ENCODE assay signal across 8 mouse cellular contexts in the genomic region with DNA sequence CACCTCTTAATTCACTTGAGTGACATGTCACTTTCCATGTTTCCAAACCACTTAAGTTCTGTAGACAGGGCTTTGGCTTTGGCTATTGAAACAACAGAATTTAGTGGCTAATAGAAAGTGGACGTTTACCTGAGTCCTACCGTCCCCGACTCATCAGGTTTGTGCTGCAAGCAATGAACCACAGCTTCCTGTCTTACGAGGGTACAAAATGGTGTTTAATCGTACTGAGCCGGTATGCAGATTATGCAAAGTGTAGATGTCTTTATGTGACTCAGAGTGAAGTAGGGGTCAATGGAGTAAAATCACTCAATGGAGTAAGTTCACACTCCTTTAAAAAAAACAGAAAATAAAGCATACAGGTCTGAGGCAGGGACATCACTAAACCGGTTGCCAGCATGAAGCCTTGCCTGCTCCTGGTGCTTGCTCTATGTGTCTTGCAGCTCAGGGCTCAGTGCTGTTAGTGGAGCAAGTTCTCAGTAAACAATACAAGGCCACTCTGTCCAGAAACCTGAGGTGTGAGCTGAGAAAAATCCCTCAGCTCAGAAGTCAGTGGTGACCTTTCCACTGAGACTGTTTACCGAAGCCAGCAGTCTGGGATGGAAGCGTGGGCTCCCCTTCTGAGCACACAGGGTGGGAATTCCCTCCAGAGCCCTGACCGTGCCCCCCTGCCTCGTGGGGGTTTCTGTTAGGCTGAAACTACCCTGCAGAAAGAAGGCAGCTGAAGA.
DNase-seq lines count a peak whose midpoint lies in the region; ATAC-seq lines count a peak whose summit lies in the region.

No protein-coding gene starts in this region.

- intact Hi-C loops in gastrocnemius, postnatal 36 days (cut with DNase I), result no loop called here

- peak overlapping the region; percentile 97 for H3K27ac ChIP-seq in kidney, embryonic 16.5 days (ENCODE audit: low read length)
- H3K27ac ChIP-seq in limb, embryonic 11.5 days (replicated peaks; ENCODE audit: low read depth, low read length), result peak overlapping the region; percentile 91

- H3K27me3 ChIP-seq in kidney, embryonic 16.5 days (ENCODE audit: insufficient read depth, low read length), result no peaks in the 10 kb centered on the region
- H3K27me3 ChIP-seq in limb, embryonic 11.5 days (ENCODE audit: control insufficient read depth, insufficient read depth, low read length), result no peaks in the 10 kb centered on the region

- no peak for DNase-seq in kidney, adult 9 months
- DNase-seq in limb, embryonic 11.5 days (ENCODE audit: low spot score), result no peak
- peak; percentile 10 for DNase-seq in retina, embryonic 14.5 days (ENCODE audit: low spot score)
- no peak for DNase-seq in gastrocnemius, postnatal 36 days
- no peak for DNase-seq in adrenal gland, postnatal 4 days (ENCODE audit: low spot score in 2 of 2)

- H3K4me2 ChIP-seq in kidney, embryonic 16.5 days (replicated peaks; ENCODE audit: low read depth, low read length), result peak overlapping the region; percentile 44
- peak overlapping the region; percentile 22 for H3K4me2 ChIP-seq in limb, embryonic 11.5 days (ENCODE audit: low read depth, severe bottlenecking)

- 22% methylated on average over 11 of the region's 11 CpGs for WGBS in kidney, embryonic 16.5 days
- WGBS in limb, embryonic 11.5 days, result 39% methylated on average over 11 of the region's 11 CpGs

- H3K4me1 ChIP-seq in kidney, embryonic 16.5 days (ENCODE audit: insufficient read depth, low read length), result peaks cover 33% of the 10 kb centered on the region
- H3K4me1 ChIP-seq in limb, embryonic 11.5 days (ENCODE audit: control insufficient read depth, insufficient read depth, low read length), result peaks cover 29% of the 10 kb centered on the region

- peak overlapping the region; percentile 60 for H3K9ac ChIP-seq in kidney, embryonic 16.5 days (replicated peaks; ENCODE audit: low read length)
- H3K9ac ChIP-seq in limb, embryonic 11.5 days (ENCODE audit: low read length), result peak overlapping the region; percentile 49

- no peaks in the 10 kb centered on the region for H3K36me3 ChIP-seq in kidney, embryonic 16.5 days (ENCODE audit: insufficient read depth, low read length)
- H3K36me3 ChIP-seq in limb, embryonic 11.5 days (ENCODE audit: control insufficient read depth, insufficient read depth, low read length), result no peaks in the 10 kb centered on the region

- H3K9me3 ChIP-seq in kidney, embryonic 16.5 days (ENCODE audit: low read length), result no peaks in the 10 kb centered on the region
- no peaks in the 10 kb centered on the region for H3K9me3 ChIP-seq in limb, embryonic 11.5 days (ENCODE audit: control insufficient read depth, low read length)

- 0 out of 2 replicates have a peak overlapping the region, but pooled peaks have one; percentile 12 for H3K4me3 ChIP-seq in kidney, embryonic 16.5 days (ENCODE audit: low read length)
- H3K4me3 ChIP-seq in limb, embryonic 11.5 days (ENCODE audit: low read depth, low read length), result no peak overlapping the region; the same call in 1 of the 2 replicates

- ATAC-seq in kidney, embryonic 16.5 days (ENCODE audit: low FRiP score, low TSS enrichment), result peak; percentile 82
- ATAC-seq in common myeloid progenitor, adult 5-6 weeks (replicated peaks; ENCODE audit: low read depth, poor library complexity, severe bottlenecking), result peak; percentile 66
- peak; percentile 70 for ATAC-seq in limb, embryonic 11.5 days (ENCODE audit: insufficient number of reproducible peaks, low FRiP score, low TSS enrichment, low read depth)
- no peak for ATAC-seq in cerebellum, adult (ENCODE audit: insufficient number of reproducible peaks, low FRiP score, low TSS enrichment)
